Mouse (Mus musculus): ENCODE results near the gene Osbpl2.

DNA sequence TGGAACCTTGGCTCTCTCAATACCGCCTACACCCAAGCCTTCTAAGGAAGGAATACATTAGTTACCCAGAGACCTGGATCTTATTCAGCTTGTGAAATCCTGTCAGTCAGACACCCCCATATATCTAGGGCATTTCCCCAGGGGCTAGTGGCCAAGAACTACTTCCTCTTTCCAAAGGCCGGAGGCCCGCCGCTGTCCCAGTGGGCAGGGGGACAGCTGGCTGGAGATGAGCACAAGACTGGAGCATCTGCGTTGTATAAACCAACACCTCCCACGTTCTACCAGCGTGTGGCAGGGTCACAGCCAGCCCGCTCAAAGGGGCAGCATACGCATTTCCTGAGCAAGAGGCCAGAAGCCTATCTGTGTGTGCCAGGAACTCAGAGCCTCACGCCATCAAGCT is 83.7 kb downstream of the Osbpl2 start:
- TF ChIP-seq CTCF (IDR thresholded peaks at IDR 0.05; ENCODE audit: extremely low read depth, insufficient read depth, low read length): no peak
- no peak for TF ChIP-seq POLR2A (IDR thresholded peaks at IDR 0.05; ENCODE audit: extremely low read depth, insufficient read depth, low read length)

Data from cortical plate, adult 2 months (tissue).